22 mouse cellular contexts compared by ENCODE assay signal in the genomic region with DNA sequence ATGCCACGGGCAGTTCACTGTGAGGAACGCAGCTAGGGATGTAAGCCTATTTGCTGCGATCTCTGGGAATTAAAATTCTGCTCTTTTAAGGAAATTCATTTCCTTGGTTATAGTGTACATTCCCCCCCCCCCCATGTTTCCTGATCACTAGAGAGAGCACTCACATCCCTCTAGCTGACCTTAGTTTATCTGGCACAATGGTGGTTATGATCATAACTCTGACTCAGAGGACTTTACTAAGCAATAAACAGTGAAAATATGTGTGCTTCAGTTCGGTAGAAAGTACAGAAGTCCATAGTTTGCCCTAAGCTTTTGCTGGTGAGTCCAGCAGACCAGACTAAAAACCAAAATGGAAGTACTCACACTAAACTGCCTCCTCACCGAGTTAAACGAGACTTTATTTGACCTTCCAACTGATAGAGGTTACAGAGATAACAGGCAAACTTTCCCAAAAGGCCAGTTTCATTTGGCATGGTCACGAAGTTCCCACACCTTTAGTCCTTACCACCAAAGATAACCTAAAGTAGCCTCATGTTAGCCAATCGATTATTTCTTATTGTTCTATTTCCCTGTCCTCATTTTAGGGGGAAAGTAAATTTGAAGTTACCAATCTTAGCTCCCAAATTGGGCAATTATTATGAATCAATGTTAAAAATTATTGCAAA.
DNase-seq lines count a peak whose midpoint lies in the region; ATAC-seq and TF ChIP-seq lines count a peak whose summit lies in the region.
"Had no signal": no experiment of that assay in that cellular context is flagged by ENCODE, and none has a peak within 500 bp of the region (broad histone marks: within the 10 kb centered on the region; RNA-seq: fewer than 3 reads in every experiment).

No protein-coding gene starts in this region.

- no peaks in the 10 kb centered on the region for H3K27me3 ChIP-seq in spleen, adult 2 months (ENCODE audit: control insufficient read depth, insufficient read depth, low read length)
- no peaks in the 10 kb centered on the region for H3K27me3 ChIP-seq in intestine, postnatal 0 days (replicated peaks; ENCODE audit: control insufficient read depth, insufficient read depth, low read length)
- H3K27me3 ChIP-seq in stomach, postnatal 0 days (ENCODE audit: control insufficient read depth, insufficient read depth, low read length): no peaks in the 10 kb centered on the region
- H3K27me3 ChIP-seq: embryonic facial prominence, embryonic 15.5 days; heart, embryonic 13.5 days; hindbrain, embryonic 15.5 days had no signal

- peak; percentile 86 for ATAC-seq in intestine, postnatal 0 days
- ATAC-seq in stomach, postnatal 0 days (ENCODE audit: low FRiP score, low TSS enrichment): no peak
- ATAC-seq: forebrain, embryonic 14.5 days had no signal

- H3K9me3 ChIP-seq in intestine, postnatal 0 days (ENCODE audit: control insufficient read depth): 0 out of 2 replicates have a peak, but pooled peaks cover 3% of the 10 kb centered on the region
- no peaks in the 10 kb centered on the region; the same call in 1 of the 2 replicates for H3K9me3 ChIP-seq in stomach, postnatal 0 days (ENCODE audit: control insufficient read depth, low read length)
- H3K9me3 ChIP-seq: embryonic facial prominence, embryonic 15.5 days; forebrain, embryonic 10.5 days; hindbrain, embryonic 15.5 days had no signal

- H3K4me3 ChIP-seq in spleen, adult 2 months (ENCODE audit: extremely low read depth, insufficient read depth, insufficient read length): no peak overlapping the region
- H3K4me3 ChIP-seq in brown adipose tissue, adult 24 weeks (ENCODE audit: insufficient read depth, low read depth, low read length): no peak overlapping the region
- no peak overlapping the region for H3K4me3 ChIP-seq in intestine, postnatal 0 days (ENCODE audit: low read depth, low read length)
- no peak overlapping the region for H3K4me3 ChIP-seq in stomach, postnatal 0 days (ENCODE audit: low read depth, low read length)
- H3K4me3 ChIP-seq: embryonic facial prominence, embryonic 15.5 days; erythroblast, embryonic 14.5 days; forebrain, embryonic 10.5 days; heart, adult 2 months; heart, embryonic 13.5 days; hindbrain, embryonic 15.5 days had no signal

- DNase-seq in spleen, adult 2 months (ENCODE audit: low read depth in 1 of 2, low spot score in 2 of 2): no peak
- no peak for DNase-seq in spleen, postnatal 14 days (ENCODE audit: low spot score in 2 of 2)
- no peak for DNase-seq in stomach, postnatal 0 days (ENCODE audit: low spot score)
- no peak for DNase-seq in layer of hippocampus, postnatal 25 days (ENCODE audit: extremely low spot score in 1 of 2, low spot score in 1 of 2)
- DNase-seq in T-cell, adult 2 months (ENCODE audit: low spot score): no peak
- DNase-seq in adrenal gland, postnatal 25 days: no peak
- DNase-seq: adrenal gland, postnatal 14 days; cerebellum, adult 11 months; cerebellum, adult 8-10 months; cerebellum, postnatal 14 days; embryo, embryonic 11 days; gastrocnemius, postnatal 10 days; heart, postnatal 36 days had no signal

- TF ChIP-seq EP300 in stomach, postnatal 0 days (optimal IDR thresholded peaks at IDR 0.05): no peak

- TF ChIP-seq CTCF in spleen, adult 2 months (IDR thresholded peaks at IDR 0.05; ENCODE audit: extremely low read depth, insufficient read depth, insufficient read length, insufficient replicate concordance): no peak
- TF ChIP-seq CTCF in intestine, postnatal 0 days (IDR thresholded peaks at IDR 0.05; ENCODE audit: low read depth): no peak
- TF ChIP-seq CTCF in stomach, postnatal 0 days (IDR thresholded peaks at IDR 0.05; ENCODE audit: low read depth): no peak

- H3K4me2 ChIP-seq in intestine, postnatal 0 days (replicated peaks; ENCODE audit: low read depth): no peak overlapping the region
- no peak overlapping the region for H3K4me2 ChIP-seq in stomach, postnatal 0 days (replicated peaks; ENCODE audit: low read depth)
- H3K4me2 ChIP-seq: embryonic facial prominence, embryonic 15.5 days; heart, embryonic 13.5 days; hindbrain, embryonic 15.5 days had no signal

- H3K9ac ChIP-seq in intestine, postnatal 0 days (ENCODE audit: low read depth, low read length): no peak overlapping the region
- H3K9ac ChIP-seq in stomach, postnatal 0 days (ENCODE audit: low read length): no peak overlapping the region
- H3K9ac ChIP-seq: embryonic facial prominence, embryonic 15.5 days; heart, embryonic 13.5 days; hindbrain, embryonic 15.5 days had no signal

- H3K36me3 ChIP-seq in spleen, adult 2 months (ENCODE audit: control insufficient read depth, insufficient read depth, low read length): no peaks in the 10 kb centered on the region
- no peaks in the 10 kb centered on the region for H3K36me3 ChIP-seq in intestine, postnatal 0 days (ENCODE audit: control insufficient read depth, insufficient read depth)
- H3K36me3 ChIP-seq in stomach, postnatal 0 days (ENCODE audit: control insufficient read depth, insufficient read depth, low read length): no peaks in the 10 kb centered on the region
- H3K36me3 ChIP-seq: embryonic facial prominence, embryonic 15.5 days; forebrain, embryonic 10.5 days; heart, embryonic 13.5 days; hindbrain, embryonic 15.5 days had no signal

- 91% methylated on average over 8 of the region's 8 CpGs for WGBS in spleen, adult 2 months
- 51% methylated on average over 8 of the region's 8 CpGs for WGBS in intestine, postnatal 0 days
- 65% methylated on average over 8 of the region's 8 CpGs for WGBS in stomach, postnatal 0 days

- H3K27ac ChIP-seq in spleen, adult 2 months (ENCODE audit: insufficient read depth, low read length): peak overlapping the region; percentile 18; the same call in 1 of the 2 replicates
- H3K27ac ChIP-seq in brown adipose tissue, adult 24 weeks (replicated peaks; ENCODE audit: low read depth, low read length): 0 out of 2 replicates have a peak overlapping the region, but pooled peaks have one; percentile 53
- H3K27ac ChIP-seq in intestine, postnatal 0 days (ENCODE audit: low read depth, low read length): peak overlapping the region; percentile 84
- H3K27ac ChIP-seq in stomach, postnatal 0 days (replicated peaks): peak overlapping the region; percentile 5; the same call in 1 of the 2 replicates
- H3K27ac ChIP-seq: embryonic facial prominence, embryonic 15.5 days; forebrain, embryonic 10.5 days; heart, adult 2 months; hindbrain, embryonic 15.5 days had no signal

- no peak for TF ChIP-seq POLR2A in spleen, adult 2 months (IDR thresholded peaks at IDR 0.05; ENCODE audit: low read depth, low read length)

- H3K4me1 ChIP-seq in spleen, adult 2 months (ENCODE audit: control insufficient read depth, insufficient read depth, insufficient read length): peaks cover 11% of the 10 kb centered on the region
- H3K4me1 ChIP-seq in brown adipose tissue, adult 24 weeks (ENCODE audit: control insufficient read depth, insufficient read depth, insufficient read length, low read length): no peaks in the 10 kb centered on the region
- H3K4me1 ChIP-seq in intestine, postnatal 0 days (replicated peaks; ENCODE audit: control insufficient read depth, insufficient read depth, low read length): 0 out of 2 replicates have a peak, but pooled peaks cover 7% of the 10 kb centered on the region
- no peaks in the 10 kb centered on the region for H3K4me1 ChIP-seq in stomach, postnatal 0 days (replicated peaks; ENCODE audit: control insufficient read depth, insufficient read depth)
- H3K4me1 ChIP-seq: embryonic facial prominence, embryonic 15.5 days; heart, embryonic 13.5 days; hindbrain, embryonic 15.5 days had no signal

Comparison
In these comparisons a context has a peak if more than half of its experiments do, and no peak if none do; other contexts are left out.
1. H3K27ac ChIP-seq: peak in every context shown above with its lines; median percentile 84 in intestine, postnatal 0 days; 53 in brown adipose tissue, adult 24 weeks; 18 in spleen, adult 2 months; 5 in stomach, postnatal 0 days.